Mouse (Mus musculus) hindbrain, embryonic 13.5 days (tissue): ENCODE results near the gene Nlrp6. TPM values are rescaled to one million over a fixed set of nuclear protein-coding genes. Genes with fewer than 3 reads are reported as not detected.
"Not testable (repeated sequence)": the region's sequence is repeated elsewhere in the genome, so short reads cannot be mapped to it uniquely, and the experiment has no call there.

ENCODE experiments used
- ATAC-seq: fragments of 200-750 bp; cut with Nextera tagmentation; 2 replicates; pipeline ENCODE4 v1.8.0; 2017; ENCODE audit warnings: moderate TSS enrichment; ENCODE audit not compliant: low FRiP score
- H3K27ac ChIP-seq: fragments of 300-500 bp; sonication (generic); 2 replicates; pipeline ENCODE4 v1.5.1; 2015; ENCODE audit warnings: inconsistent platforms, mild to moderate bottlenecking, moderate library complexity
- H3K27me3 ChIP-seq: fragments of 300-500 bp; sonication (generic); 2 replicates; pipeline ENCODE4 v1.6.1; 2015; ENCODE audit warnings: mild to moderate bottlenecking, inconsistent platforms
- H3K36me3 ChIP-seq: fragments of 300-500 bp; sonication (generic); 2 replicates; pipeline ENCODE4 v1.6.1; 2015; ENCODE audit warnings: mild to moderate bottlenecking, inconsistent platforms
- H3K4me1 ChIP-seq: fragments of 300-500 bp; sonication (generic); replicated peaks from 2 replicates; pipeline ENCODE4 v1.6.1; 2015; ENCODE audit warnings: inconsistent platforms
- H3K4me2 ChIP-seq: fragments of 300-500 bp; sonication (generic); 2 replicates; pipeline ENCODE4 v1.6.1; 2015; ENCODE audit warnings: inconsistent platforms, mild to moderate bottlenecking, moderate library complexity
- H3K4me3 ChIP-seq: fragments of 300-500 bp; sonication (generic); 2 replicates; pipeline ENCODE4 v1.5.1; 2015; ENCODE audit warnings: mild to moderate bottlenecking, inconsistent platforms
- H3K9ac ChIP-seq: fragments of 300-500 bp; sonication (generic); 2 replicates; pipeline ENCODE4 v1.6.1; 2015; ENCODE audit warnings: mild to moderate bottlenecking, inconsistent platforms
- H3K9me3 ChIP-seq: fragments of 300-500 bp; sonication (generic); 2 replicates; pipeline ENCODE4 v1.6.1; 2016; ENCODE audit warnings: inconsistent platforms
- WGBS: fragments of 180-500 bp; shearing (Covaris S2); methylation state at CpG from one replicate; pipeline ENCODE4 v1.1.7; 2015; 5-methylcytosine and 5-hydroxymethylcytosine counted together
- polyA plus RNA-seq: library from polyadenylated mRNA; unstranded; fragments of >200 nt; fragmentation: Nextera tagmentation; extraction: Ambion mirVana; gene quantifications from 2 replicates; pipeline ENCODE4 v1.2.1, GENCODE M21; 2015

The Nlrp6 gene
- 0.09 and 0.12 TPM in 2 replicates for polyA plus RNA-seq

DNA sequence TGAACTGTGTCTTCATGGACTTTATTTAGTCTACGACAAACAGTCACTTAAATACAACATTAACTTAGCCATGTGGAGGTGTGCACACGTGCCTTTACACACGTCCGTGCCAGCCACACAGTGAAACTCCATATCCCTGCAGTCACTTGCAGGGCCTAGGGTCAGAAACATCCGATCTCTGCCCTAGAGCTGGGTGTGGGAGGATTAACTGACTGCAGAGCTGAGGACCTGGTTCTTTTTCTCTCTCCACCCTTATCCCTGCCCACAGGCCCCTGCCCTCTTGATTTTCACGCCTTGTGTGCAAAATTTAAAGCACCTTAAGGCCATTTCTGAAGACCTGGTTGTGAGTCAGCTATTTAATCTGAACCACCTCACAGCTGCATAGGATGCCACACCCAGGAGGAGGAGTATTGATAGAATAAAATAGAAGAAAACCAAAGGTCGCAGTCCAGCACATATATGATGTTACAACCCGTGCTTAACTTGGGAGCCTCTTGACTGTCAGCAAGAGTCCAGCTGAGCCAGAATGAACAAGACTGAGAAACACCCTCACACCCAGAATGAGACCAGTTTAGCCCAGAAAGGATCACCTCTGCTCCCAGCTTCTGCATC lies at the start of gene Nlrp6:
Nlrp6 (plus strand) TSS at position 485 of the 612 bp plus-strand sequence.
- H3K9me3 ChIP-seq = no peaks in the 10 kb centered on the region
- no peak within 1 kb of the TSS for H3K9ac ChIP-seq
- peak within 1 kb of the TSS; percentile 42 for H3K4me3 ChIP-seq
- WGBS = 81% methylated on average over 8 of the region's 8 CpGs
- H3K27me3 ChIP-seq = peaks cover 79% of the 10 kb centered on the region
- no peaks in the 10 kb centered on the region for H3K36me3 ChIP-seq
- no peak within 1 kb of the TSS for H3K27ac ChIP-seq
- H3K4me1 ChIP-seq = peaks cover 25% of the 10 kb centered on the region
- ATAC-seq = no peak
- H3K4me2 ChIP-seq = peak within 1 kb of the TSS; percentile 90; the same call in 1 of the 2 replicates

DNA sequence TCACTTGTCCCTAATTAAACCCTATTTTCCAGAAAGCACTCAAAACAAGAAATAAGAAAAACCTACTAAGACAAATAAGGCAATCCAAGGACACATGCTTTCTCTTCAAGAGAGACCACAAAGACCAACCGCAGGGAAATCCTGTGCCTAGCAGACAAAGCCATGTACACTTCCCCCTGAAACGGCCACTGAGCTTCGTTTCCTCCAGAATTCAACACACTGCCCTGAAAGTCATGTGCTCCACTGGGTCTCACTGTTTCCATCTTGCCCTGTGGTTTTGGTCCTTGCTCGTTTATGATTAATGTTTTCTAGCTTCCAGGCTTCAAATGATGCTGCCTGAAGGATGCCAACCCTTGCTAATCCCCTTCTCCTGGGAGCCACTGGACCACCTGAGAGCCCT lies 46.5 kb upstream of the Nlrp6 start:
- no peaks in the 10 kb centered on the region for H3K9me3 ChIP-seq
- no peak overlapping the region for H3K4me3 ChIP-seq
- WGBS = 91% methylated on average over 4 of the region's 4 CpGs
- ATAC-seq = no peak
- 0 out of 2 replicates have a peak overlapping the region, but pooled peaks have one; percentile 9 for H3K9ac ChIP-seq
- no peaks in the 10 kb centered on the region for H3K27me3 ChIP-seq
- peaks cover 50% of the 10 kb centered on the region for H3K36me3 ChIP-seq
- H3K27ac ChIP-seq = no peak overlapping the region
- no peaks in the 10 kb centered on the region for H3K4me1 ChIP-seq
- no peak overlapping the region for H3K4me2 ChIP-seq

DNA sequence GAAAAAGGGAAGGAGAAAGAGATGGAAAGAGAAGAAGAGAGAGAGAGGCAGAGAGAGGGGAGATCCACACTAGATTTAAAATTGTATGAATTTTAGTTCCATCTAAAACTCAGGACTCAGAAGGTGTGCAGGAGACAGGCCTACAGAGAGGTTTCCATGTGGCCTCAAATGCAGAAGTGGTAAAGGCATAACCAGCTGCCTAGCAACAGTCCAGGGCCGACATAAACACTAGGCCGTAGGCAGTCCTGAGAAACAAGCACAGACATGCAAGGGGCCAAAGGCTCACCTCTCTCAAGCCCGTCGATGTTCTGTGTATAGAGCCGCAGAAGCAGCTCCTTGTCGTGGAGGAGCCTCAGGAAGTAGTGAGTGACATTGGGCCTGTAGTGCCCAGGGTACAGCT lies 43.3 kb upstream of the Nlrp6 start:
- peaks cover 36% of the 10 kb centered on the region for H3K36me3 ChIP-seq
- no peaks in the 10 kb centered on the region for H3K9me3 ChIP-seq
- H3K27ac ChIP-seq = no peak overlapping the region
- no peak for ATAC-seq
- no peak overlapping the region for H3K4me2 ChIP-seq
- H3K27me3 ChIP-seq = no peaks in the 10 kb centered on the region
- peaks cover 8% of the 10 kb centered on the region for H3K4me1 ChIP-seq
- H3K9ac ChIP-seq = no peak overlapping the region
- WGBS = 88% methylated on average over 6 of the region's 6 CpGs
- no peak overlapping the region for H3K4me3 ChIP-seq

- H3K4me1 ChIP-seq = peaks cover 19% of the 10 kb centered on the region
- ATAC-seq = no peak
- WGBS = 90% methylated on average over 7 of the region's 7 CpGs
Observed at GRCm38 (mm10) chr7:140879355-140879754, 41.3 kb upstream of the Nlrp6 start.

DNA sequence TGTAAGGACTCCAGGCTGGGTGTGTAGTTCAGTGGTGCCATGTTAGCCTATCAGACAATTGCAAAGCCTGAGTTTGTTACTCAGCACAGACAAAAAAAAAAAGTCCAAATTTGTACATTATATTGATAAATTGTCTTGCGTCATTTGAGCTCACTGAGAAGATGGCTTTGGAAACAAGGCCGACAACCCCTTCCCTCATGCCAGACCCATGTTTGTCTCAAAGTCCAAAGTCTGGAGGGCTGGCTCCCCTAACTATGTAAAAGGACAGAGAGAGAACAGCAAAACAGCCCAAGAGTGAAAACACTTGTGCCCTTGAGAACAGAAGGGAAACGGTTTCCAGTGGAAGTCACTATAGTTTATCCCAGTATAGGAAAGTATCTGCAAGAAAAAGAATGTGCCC lies 40.3 kb upstream of the Nlrp6 start:
- Histone ChIP-seq H3K9ac (no peak overlapping the region), H3K27me3 (no peaks in the 10 kb centered on the region), H3K36me3 (peaks cover 28% of the 10 kb centered on the region), H3K27ac (no peak overlapping the region), H3K9me3 (no peaks in the 10 kb centered on the region), H3K4me1 (peaks cover 19% of the 10 kb centered on the region), H3K4me2 (peak overlapping the region; percentile 75), H3K4me3 (peak overlapping the region; percentile 4; the same call in 1 of the 2 replicates)
- ATAC-seq = no peak
- 89% methylated on average over 3 of the region's 3 CpGs for WGBS

More at GRCm38 (mm10) chr7:140879355-140879754, 41.3 kb upstream of the Nlrp6 start:
- Histone ChIP-seq H3K4me2 (no peak overlapping the region), H3K36me3 (peaks cover 31% of the 10 kb centered on the region), H3K4me3 (no peak overlapping the region), H3K27me3 (no peaks in the 10 kb centered on the region), H3K9ac (no peak overlapping the region), H3K27ac (no peak overlapping the region), H3K9me3 (no peaks in the 10 kb centered on the region)

GRCm38 (mm10) chr7:140880865-140881515 lies 39.7 kb upstream of the Nlrp6 start:
- no peaks in the 10 kb centered on the region for H3K9me3 ChIP-seq
- ATAC-seq = no peak
- peak overlapping the region; percentile 94 for H3K4me3 ChIP-seq
- H3K4me2 ChIP-seq = peak overlapping the region; percentile 75
- 29% methylated on average over 8 of the region's 8 CpGs for WGBS
- peak overlapping the region; percentile 92 for H3K27ac ChIP-seq
- H3K36me3 ChIP-seq = peaks cover 27% of the 10 kb centered on the region
- H3K4me1 ChIP-seq = peaks cover 19% of the 10 kb centered on the region
- no peaks in the 10 kb centered on the region for H3K27me3 ChIP-seq
- H3K9ac ChIP-seq = peak overlapping the region; percentile 88

- Histone ChIP-seq H3K4me1 (peaks cover 19% of the 10 kb centered on the region), H3K4me2 (peak within 1 kb of the TSS; percentile 75), H3K27me3 (no peaks in the 10 kb centered on the region), H3K36me3 (peaks cover 27% of the 10 kb centered on the region), H3K27ac (peak within 1 kb of the TSS; percentile 92), H3K9me3 (no peaks in the 10 kb centered on the region), H3K4me3 (peak within 1 kb of the TSS; percentile 94), H3K9ac (peak within 1 kb of the TSS; percentile 88)
- ATAC-seq = peak; percentile 97
- under 1% methylated on average over 59 of the region's 59 CpGs for WGBS
Observed at GRCm38 (mm10) chr7:140881696-140882468, 38.8 kb upstream of the Nlrp6 start, which contains the start of the genes Psmd13 and Sirt3. Gene Psmd13 (plus strand): TSS chr7:140881968. Gene Sirt3 (minus strand): TSS chr7:140882309.

GRCm38 (mm10) chr7:140882469-140882803 lies 38.3 kb upstream of the Nlrp6 start:
- H3K4me2 ChIP-seq = peak overlapping the region; percentile 75
- WGBS = 0% methylated on average over 12 of the region's 12 CpGs
- peak overlapping the region; percentile 88 for H3K9ac ChIP-seq
- no peaks in the 10 kb centered on the region for H3K27me3 ChIP-seq
- peak overlapping the region; percentile 94 for H3K4me3 ChIP-seq
- peaks cover 19% of the 10 kb centered on the region for H3K4me1 ChIP-seq
- H3K36me3 ChIP-seq = peaks cover 29% of the 10 kb centered on the region
- H3K27ac ChIP-seq = peak overlapping the region; percentile 89
- H3K9me3 ChIP-seq = no peaks in the 10 kb centered on the region
- peak; percentile 70 for ATAC-seq

- not testable (repeated sequence) for H3K4me1 ChIP-seq, H3K27me3 ChIP-seq, H3K9ac ChIP-seq, H3K4me3 ChIP-seq, H3K4me2 ChIP-seq, ATAC-seq, H3K27ac ChIP-seq, H3K9me3 ChIP-seq
- WGBS = 96% methylated on average over 16 of the region's 16 CpGs
- H3K36me3 ChIP-seq = peaks cover 79% of the 10 kb centered on the region
Observed at GRCm38 (mm10) chr7:140890636-140891035, 30.1 kb upstream of the Nlrp6 start.

DNA sequence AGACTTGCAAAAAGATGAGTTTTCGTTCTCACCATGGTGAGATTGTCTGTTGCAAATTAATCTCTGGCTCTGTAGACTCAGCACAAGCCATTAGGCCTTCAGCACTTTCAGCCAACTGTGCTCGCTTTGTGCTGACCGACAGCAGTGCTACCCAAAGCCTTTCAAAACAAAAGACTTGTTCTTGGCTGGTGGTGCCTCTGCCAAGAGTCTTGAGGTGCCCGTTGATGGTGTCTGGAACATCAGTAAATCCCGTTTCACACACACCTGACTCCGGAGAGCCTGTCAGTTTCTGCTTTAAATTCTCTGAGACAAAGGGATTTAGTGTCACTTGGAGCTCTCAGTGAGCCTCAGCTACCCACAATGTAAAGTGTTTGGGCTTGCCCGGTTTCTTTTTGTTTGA lies 26.7 kb upstream of the Nlrp6 start:
- no peaks in the 10 kb centered on the region for H3K4me1 ChIP-seq
- no peak overlapping the region for H3K9ac ChIP-seq
- H3K36me3 ChIP-seq = peaks cover 80% of the 10 kb centered on the region
- no peak overlapping the region for H3K4me3 ChIP-seq
- no peaks in the 10 kb centered on the region for H3K9me3 ChIP-seq
- no peak overlapping the region for H3K27ac ChIP-seq
- ATAC-seq = no peak
- H3K27me3 ChIP-seq = no peaks in the 10 kb centered on the region
- WGBS = 93% methylated on average over 7 of the region's 7 CpGs
- no peak overlapping the region for H3K4me2 ChIP-seq

GRCm38 (mm10) chr7:140894611-140895010 lies 26.1 kb upstream of the Nlrp6 start:
- Histone ChIP-seq H3K9me3 (no peaks in the 10 kb centered on the region), H3K4me2 (no peak overlapping the region), H3K9ac (no peak overlapping the region), H3K27ac (no peak overlapping the region), H3K27me3 (no peaks in the 10 kb centered on the region), H3K36me3 (peaks cover 80% of the 10 kb centered on the region), H3K4me1 (no peaks in the 10 kb centered on the region), H3K4me3 (no peak overlapping the region)
- 94% methylated on average over 3 of the region's 3 CpGs for WGBS
- ATAC-seq = no peak

GRCm38 (mm10) chr7:140897863-140898262 lies 22.8 kb upstream of the Nlrp6 start:
- H3K4me3 ChIP-seq = no peak overlapping the region
- no peaks in the 10 kb centered on the region for H3K27me3 ChIP-seq
- H3K9ac ChIP-seq = no peak overlapping the region
- no peaks in the 10 kb centered on the region for H3K9me3 ChIP-seq
- peaks cover 75% of the 10 kb centered on the region for H3K36me3 ChIP-seq
- WGBS = 90% methylated on average over 7 of the region's 7 CpGs
- ATAC-seq = no peak
- H3K4me1 ChIP-seq = peaks cover 1% of the 10 kb centered on the region
- no peak overlapping the region for H3K27ac ChIP-seq
- H3K4me2 ChIP-seq = no peak overlapping the region
